Mouse (Mus musculus) intestine, embryonic 14.5 days (tissue): ENCODE results near the gene Susd2. TPM values are rescaled to one million over a fixed set of nuclear protein-coding genes. Genes with fewer than 3 reads are reported as not detected.

Experiments
- polyA plus RNA-seq: library from polyadenylated mRNA; unstranded; fragments of >200 nt; fragmentation: Nextera tagmentation; extraction: Ambion mirVana; gene quantifications from 2 replicates; pipeline ENCODE4 v1.2.1, GENCODE M21; 2014

Susd2 gene
- polyA plus RNA-seq, 1 experiment from 2014 or later, result 13.0 TPM

Other genes starting within 250 kb of the Susd2 start
- 0.13 and 0.38 TPM in 2 replicates for gene Upb1, start 242.9 kb downstream of the Susd2 start, polyA plus RNA-seq
- 167 and 168 TPM in 2 replicates for gene Snrpd3, start 126.5 kb downstream of the Susd2 start, polyA plus RNA-seq
- gene Gucd1, start 126.0 kb downstream of the Susd2 start, polyA plus RNA-seq, result 39.9 and 40.4 TPM in 2 replicates
- gene Lrrc75b, start 83.7 kb downstream of the Susd2 start, polyA plus RNA-seq, result 2.3 and 3.0 TPM in 2 replicates
- 6.7 and 12.4 TPM in 2 replicates for gene Ggt1, start 82.4 kb downstream of the Susd2 start, polyA plus RNA-seq
- 7.8 and 8.4 TPM in 2 replicates for gene Ggt5, start 54.7 kb downstream of the Susd2 start, polyA plus RNA-seq
- 39.7 and 47.2 TPM in 2 replicates for gene Cabin1, start 120.3 kb upstream of the Susd2 start, polyA plus RNA-seq
- 57.4 and 64.9 TPM in 2 replicates for gene Ddt, start 129.4 kb upstream of the Susd2 start, polyA plus RNA-seq
- not detected in 2 replicates for gene Gm20441, start 136.9 kb upstream of the Susd2 start, polyA plus RNA-seq
- 28.0 and 28.7 TPM in 2 replicates for gene Gstt3, start 137.4 kb upstream of the Susd2 start, polyA plus RNA-seq
- gene Gstt1, start 154.6 kb upstream of the Susd2 start, polyA plus RNA-seq, result 11.4 and 11.6 TPM in 2 replicates
- gene Gstt4, start 178.5 kb upstream of the Susd2 start, polyA plus RNA-seq, result not detected in 2 replicates
- 39.6 and 41.3 TPM in 2 replicates for gene Gstt2, start 193.4 kb upstream of the Susd2 start, polyA plus RNA-seq
- gene Mif, start 216.2 kb upstream of the Susd2 start, polyA plus RNA-seq, result 3,019 and 3,193 TPM in 2 replicates
- gene Derl3, start 249.4 kb upstream of the Susd2 start, polyA plus RNA-seq, result 2.2 and 2.6 TPM in 2 replicates